Mouse (Mus musculus): Measurements from ENCODE around the gene Mark3.

Mark3 gene

GRCm38 (mm10) chr12:111559647-111560258, 14.6 kb upstream of the Mark3 start:
- peak; percentile 42 to 53 for DNase-seq (ENCODE audit: low spot score in 2 of 2)

- DNase-seq (ENCODE audit: low spot score in 2 of 2) = no peak
These were observed 14.0 kb upstream of the Mark3 start for GRCm38 (mm10) chr12:111560286-111560685.

- no peak for DNase-seq (ENCODE audit: low spot score in 2 of 2)
These were observed 12.0 kb upstream of the Mark3 start for GRCm38 (mm10) chr12:111562276-111562814.

GRCm38 (mm10) chr12:111563076-111563629, 11.2 kb upstream of the Mark3 start:
- DNase-seq (ENCODE audit: low spot score in 2 of 2) = no peak

- DNase-seq (ENCODE audit: low spot score in 2 of 2) = no peak
These were observed 9.0 kb upstream of the Mark3 start for GRCm38 (mm10) chr12:111565363-111565762.

GRCm38 (mm10) chr12:111568836-111569235, 5.5 kb upstream of the Mark3 start:
- no peak for DNase-seq (ENCODE audit: low spot score in 2 of 2)

- DNase-seq (ENCODE audit: low spot score in 2 of 2) = no peak
These were observed 1.9 kb upstream of the Mark3 start for GRCm38 (mm10) chr12:111572406-111572805.

- no peak for DNase-seq (ENCODE audit: low spot score in 2 of 2)
These were observed 1.0 kb upstream of the Mark3 start for GRCm38 (mm10) chr12:111573315-111573714.

- DNase-seq (ENCODE audit: low spot score in 2 of 2) = peak in 1 of 2 experiments; percentile 24
These were observed 840 bp downstream of the Mark3 start for GRCm38 (mm10) chr12:111574887-111575838.

GRCm38 (mm10) chr12:111583058-111583457, 8.7 kb downstream of the Mark3 start:
- no peak for DNase-seq (ENCODE audit: low spot score in 2 of 2)

GRCm38 (mm10) chr12:111584401-111584800, 10.1 kb downstream of the Mark3 start:
- no peak for DNase-seq (ENCODE audit: low spot score in 2 of 2)

- DNase-seq (ENCODE audit: low spot score in 2 of 2) = no peak
These were observed 12.9 kb downstream of the Mark3 start for GRCm38 (mm10) chr12:111587252-111587651.

GRCm38 (mm10) chr12:111592407-111593021, 18.2 kb downstream of the Mark3 start:
- DNase-seq (ENCODE audit: low spot score in 2 of 2) = no peak

- no peak for DNase-seq (ENCODE audit: low spot score in 2 of 2)
These were observed 19.5 kb downstream of the Mark3 start for GRCm38 (mm10) chr12:111593775-111594174.

- DNase-seq (ENCODE audit: low spot score in 2 of 2) = no peak
These were observed 23.0 kb downstream of the Mark3 start for GRCm38 (mm10) chr12:111597310-111597709.

- DNase-seq (ENCODE audit: low spot score in 2 of 2) = no peak
These were observed 24.6 kb downstream of the Mark3 start for GRCm38 (mm10) chr12:111598902-111599301.

- no peak for DNase-seq (ENCODE audit: low spot score in 2 of 2)
These were observed 25.3 kb downstream of the Mark3 start for GRCm38 (mm10) chr12:111599640-111600039.

- no peak for DNase-seq (ENCODE audit: low spot score in 2 of 2)
These were observed 29.5 kb downstream of the Mark3 start for GRCm38 (mm10) chr12:111603871-111604270.

GRCm38 (mm10) chr12:111605619-111606018, 31.3 kb downstream of the Mark3 start:
- no peak for DNase-seq (ENCODE audit: low spot score in 2 of 2)

- no peak for DNase-seq (ENCODE audit: low spot score in 2 of 2)
These were observed 33.7 kb downstream of the Mark3 start for GRCm38 (mm10) chr12:111608015-111608414.

- no peak for DNase-seq (ENCODE audit: low spot score in 2 of 2)
These were observed 40.3 kb downstream of the Mark3 start for GRCm38 (mm10) chr12:111614475-111615141.
